Mouse (Mus musculus) midbrain, embryonic 12.5 days (tissue): ENCODE results near the gene Blnk. TPM values are rescaled to one million over a fixed set of nuclear protein-coding genes. Genes with fewer than 3 reads are reported as not detected.

Experiments used
- ATAC-seq: fragments of 200-750 bp; cut with Nextera tagmentation; 2 replicates; pipeline ENCODE4 v1.8.0; 2017; ENCODE audit warnings: low read depth, moderate TSS enrichment, moderate library complexity; ENCODE audit not compliant: low FRiP score
- H3K27ac ChIP-seq: fragments of 300-500 bp; sonication (generic); replicated peaks from 2 replicates; pipeline ENCODE4 v1.5.1; 2016; ENCODE audit warnings: mild to moderate bottlenecking
- H3K27me3 ChIP-seq: fragments of 300-500 bp; sonication (generic); 2 replicates; pipeline ENCODE4 v1.6.1; 2016; ENCODE audit warnings: mild to moderate bottlenecking
- H3K36me3 ChIP-seq: fragments of 300-500 bp; sonication (generic); 2 replicates; pipeline ENCODE4 v1.6.1; 2016
- H3K4me1 ChIP-seq: fragments of 300-500 bp; sonication (generic); 2 replicates; pipeline ENCODE4 v1.6.1; 2016
- H3K4me2 ChIP-seq: fragments of 300-500 bp; sonication (generic); replicated peaks from 2 replicates; pipeline ENCODE4 v1.6.1; 2016; ENCODE audit warnings: mild to moderate bottlenecking, moderate library complexity
- H3K4me3 ChIP-seq: fragments of 300-500 bp; sonication (generic); 2 replicates; pipeline ENCODE4 v1.5.1; 2016; ENCODE audit warnings: mild to moderate bottlenecking
- H3K9ac ChIP-seq: fragments of 300-500 bp; sonication (generic); replicated peaks from 2 replicates; pipeline ENCODE4 v1.6.1; 2016; ENCODE audit warnings: mild to moderate bottlenecking, moderate library complexity
- H3K9me3 ChIP-seq: fragments of 300-500 bp; sonication (generic); 2 replicates; pipeline ENCODE4 v1.6.1; 2016; ENCODE audit warnings: mild to moderate bottlenecking
- WGBS: fragments of 180-500 bp; shearing (Covaris S2); methylation state at CpG from one replicate; pipeline ENCODE4 v1.1.7; 2016; 5-methylcytosine and 5-hydroxymethylcytosine counted together
- polyA plus RNA-seq: library from polyadenylated mRNA; unstranded; fragments of >200 nt; fragmentation: Nextera tagmentation; extraction: Ambion mirVana; gene quantifications from 2 replicates; pipeline ENCODE4 v1.2.1, GENCODE M21; 2016

The Blnk gene
- polyA plus RNA-seq, 1 experiment from 2014 or later, result 0.20 TPM

DNA sequence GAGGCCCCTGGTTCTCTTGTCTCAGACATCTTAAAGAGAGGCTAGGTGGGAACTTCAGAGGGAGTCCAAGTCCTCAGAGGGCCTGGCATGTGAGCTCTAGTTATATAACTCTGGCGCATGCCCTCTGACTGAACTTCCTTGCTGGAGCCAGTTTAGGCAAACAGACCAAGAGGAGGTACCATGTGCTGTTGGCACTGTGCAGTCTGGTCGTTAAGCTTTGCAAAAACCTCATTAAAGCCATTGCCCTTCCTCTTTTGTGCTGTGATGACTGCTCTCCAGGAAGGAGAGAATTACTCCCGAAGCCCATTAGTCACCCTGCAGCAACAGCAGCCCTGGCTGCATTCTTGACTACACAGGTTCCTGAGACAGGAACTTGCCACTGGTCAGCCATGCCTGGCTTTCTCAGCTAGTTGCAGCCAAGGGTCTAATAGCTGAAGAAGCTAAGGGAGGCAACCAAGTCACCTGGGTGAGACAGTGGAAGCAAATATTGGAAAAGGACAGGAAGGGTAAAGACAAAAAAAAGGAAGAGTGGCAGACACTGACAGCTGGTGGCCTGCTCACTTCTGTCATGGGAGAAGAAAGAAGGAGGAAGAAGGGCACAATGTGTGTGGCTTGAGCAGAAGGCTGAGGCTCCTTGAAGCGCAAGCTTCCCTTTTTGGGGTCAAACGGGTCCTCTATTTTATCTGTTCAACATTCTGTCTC lies 4.3 kb upstream of the Blnk start:
- H3K4me2 ChIP-seq, result no peak overlapping the region
- H3K36me3 ChIP-seq, result no peaks in the 10 kb centered on the region
- no peak overlapping the region for H3K27ac ChIP-seq
- H3K9ac ChIP-seq, result no peak overlapping the region
- WGBS, result 75% methylated on average over 5 of the region's 5 CpGs
- H3K27me3 ChIP-seq, result no peaks in the 10 kb centered on the region
- no peak for ATAC-seq
- H3K9me3 ChIP-seq, result no peaks in the 10 kb centered on the region
- H3K4me3 ChIP-seq, result no peak overlapping the region
- no peaks in the 10 kb centered on the region for H3K4me1 ChIP-seq

DNA sequence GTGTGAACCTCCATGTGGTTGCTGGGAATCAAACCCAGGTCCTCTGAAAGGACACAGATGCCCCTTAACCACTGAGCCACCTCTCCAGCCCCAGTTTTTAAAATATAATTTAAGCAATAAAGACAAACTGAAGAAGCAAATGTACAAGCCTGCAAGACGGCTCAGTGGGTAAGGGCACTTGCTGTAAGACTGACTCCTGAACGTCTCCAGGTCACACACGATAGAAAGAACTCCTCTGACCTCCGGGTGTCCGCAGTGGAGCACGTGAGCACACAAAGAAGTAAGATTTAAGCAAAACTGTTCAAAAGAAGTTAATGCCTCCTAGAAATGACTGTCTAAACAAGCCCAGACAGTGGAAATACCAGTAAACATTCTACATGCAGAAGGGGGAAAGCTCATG lies 2.4 kb upstream of the Blnk start:
- Histone ChIP-seq H3K9ac (no peak overlapping the region), H3K4me2 (no peak overlapping the region), H3K27ac (no peak overlapping the region), H3K4me3 (no peak overlapping the region), H3K9me3 (no peaks in the 10 kb centered on the region), H3K27me3 (no peaks in the 10 kb centered on the region), H3K36me3 (no peaks in the 10 kb centered on the region), H3K4me1 (no peaks in the 10 kb centered on the region)
- no peak for ATAC-seq
- 86% methylated on average over 6 of the region's 6 CpGs for WGBS

DNA sequence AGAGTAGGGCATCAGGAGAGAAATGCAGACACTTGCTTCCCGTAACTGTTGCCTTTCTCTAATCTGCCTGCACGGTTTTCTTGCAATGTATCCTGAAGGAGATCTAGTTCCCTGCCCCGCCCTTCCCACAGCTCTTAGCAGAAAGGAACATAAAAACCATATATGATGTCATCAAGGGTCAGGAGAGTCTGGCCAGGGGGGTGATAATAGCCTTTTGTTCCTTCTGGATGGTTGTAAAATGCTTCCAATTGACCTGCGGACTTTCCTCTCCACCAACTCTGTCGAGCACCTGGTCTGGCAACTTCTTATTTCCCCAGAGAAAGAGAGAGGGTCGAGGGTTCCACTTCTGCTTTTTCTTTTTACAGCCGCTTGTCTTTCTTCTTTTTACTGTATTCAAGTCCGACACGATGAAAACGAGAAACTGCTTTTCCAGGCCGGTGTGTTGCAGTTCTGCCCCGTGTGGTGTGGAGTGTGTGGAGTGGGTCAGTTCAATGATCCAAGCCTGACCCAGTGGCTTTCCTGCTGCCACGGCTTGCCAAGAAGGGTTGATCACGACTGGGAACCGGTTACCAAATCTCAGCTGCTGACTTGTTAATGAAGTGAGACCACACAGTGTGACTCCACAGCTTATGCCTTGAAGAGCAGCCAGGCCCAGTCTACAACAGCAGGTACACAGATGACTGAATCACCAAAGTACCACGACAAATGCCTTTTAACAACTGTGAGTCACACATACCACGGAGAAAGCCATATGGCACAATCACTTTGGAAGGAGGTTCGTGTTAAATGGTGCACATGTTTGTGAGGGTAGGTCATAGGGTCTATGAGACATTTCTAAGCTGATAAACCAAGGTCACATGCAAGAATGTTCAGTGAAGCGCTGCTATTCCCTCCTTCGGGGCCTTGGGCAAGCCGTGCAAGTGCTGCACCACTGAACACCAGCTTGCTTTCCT lies 1.4 kb upstream of the Blnk start:
- H3K9ac ChIP-seq, result no peak overlapping the region
- no peaks in the 10 kb centered on the region for H3K36me3 ChIP-seq
- H3K4me3 ChIP-seq, result no peak overlapping the region
- no peaks in the 10 kb centered on the region for H3K4me1 ChIP-seq
- H3K27me3 ChIP-seq, result no peaks in the 10 kb centered on the region
- 70% methylated on average over 21 of the region's 21 CpGs for WGBS
- no peak for ATAC-seq
- H3K9me3 ChIP-seq, result no peaks in the 10 kb centered on the region
- no peak overlapping the region for H3K27ac ChIP-seq
- H3K4me2 ChIP-seq, result no peak overlapping the region

DNA sequence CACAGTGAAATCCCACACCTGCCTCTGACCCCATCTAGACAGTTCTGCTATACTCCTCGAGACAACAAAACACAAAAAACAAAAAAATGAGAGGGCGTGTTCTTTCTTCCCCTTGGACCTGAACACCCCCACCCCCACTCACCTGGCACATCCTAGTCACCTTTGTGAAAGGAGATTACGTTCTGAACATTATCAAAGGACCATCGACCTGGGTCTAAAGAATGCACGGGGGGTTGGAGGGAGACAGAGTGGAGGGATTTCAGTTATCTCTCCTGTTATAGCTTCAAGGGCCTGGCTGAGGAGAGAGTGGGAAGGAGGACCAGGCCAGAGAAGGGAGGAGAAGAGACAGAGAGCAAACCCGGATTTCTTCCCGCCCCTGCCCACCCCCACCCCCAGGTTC lies 576 bp upstream of the Blnk start:
- no peak overlapping the region for H3K27ac ChIP-seq
- no peak overlapping the region for H3K9ac ChIP-seq
- ATAC-seq, result no peak
- H3K27me3 ChIP-seq, result no peaks in the 10 kb centered on the region
- no peaks in the 10 kb centered on the region for H3K9me3 ChIP-seq
- H3K4me2 ChIP-seq, result no peak overlapping the region
- no peaks in the 10 kb centered on the region for H3K4me1 ChIP-seq
- WGBS, result 78% methylated on average over 7 of the region's 7 CpGs
- H3K4me3 ChIP-seq, result no peak overlapping the region
- H3K36me3 ChIP-seq, result no peaks in the 10 kb centered on the region

DNA sequence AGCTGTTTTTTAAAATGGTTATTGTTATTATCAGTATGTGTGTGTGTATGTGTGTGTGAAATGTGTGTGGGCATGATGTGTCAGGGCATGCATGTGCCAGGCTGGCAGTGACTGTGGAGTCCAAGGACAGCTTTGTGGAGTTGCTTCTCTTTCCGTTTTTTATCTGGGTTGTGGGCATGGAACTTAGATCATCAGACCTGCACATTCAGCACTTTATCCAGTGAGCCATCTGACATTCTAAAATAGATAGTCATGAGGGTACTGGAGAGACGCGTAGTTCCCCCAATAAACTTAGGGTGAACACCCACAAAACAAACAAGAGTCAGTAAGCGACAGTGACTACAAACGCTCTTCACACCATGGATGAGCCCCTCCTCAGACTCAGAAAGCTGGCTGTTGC lies 979 bp downstream of the Blnk start:
- H3K27me3 ChIP-seq, result no peaks in the 10 kb centered on the region
- WGBS, result 88% methylated on average over 5 of the region's 5 CpGs
- H3K9me3 ChIP-seq, result no peaks in the 10 kb centered on the region
- no peak overlapping the region for H3K4me2 ChIP-seq
- no peak overlapping the region for H3K27ac ChIP-seq
- no peaks in the 10 kb centered on the region for H3K4me1 ChIP-seq
- H3K4me3 ChIP-seq, result no peak overlapping the region
- H3K36me3 ChIP-seq, result no peaks in the 10 kb centered on the region
- no peak overlapping the region for H3K9ac ChIP-seq
- no peak for ATAC-seq

DNA sequence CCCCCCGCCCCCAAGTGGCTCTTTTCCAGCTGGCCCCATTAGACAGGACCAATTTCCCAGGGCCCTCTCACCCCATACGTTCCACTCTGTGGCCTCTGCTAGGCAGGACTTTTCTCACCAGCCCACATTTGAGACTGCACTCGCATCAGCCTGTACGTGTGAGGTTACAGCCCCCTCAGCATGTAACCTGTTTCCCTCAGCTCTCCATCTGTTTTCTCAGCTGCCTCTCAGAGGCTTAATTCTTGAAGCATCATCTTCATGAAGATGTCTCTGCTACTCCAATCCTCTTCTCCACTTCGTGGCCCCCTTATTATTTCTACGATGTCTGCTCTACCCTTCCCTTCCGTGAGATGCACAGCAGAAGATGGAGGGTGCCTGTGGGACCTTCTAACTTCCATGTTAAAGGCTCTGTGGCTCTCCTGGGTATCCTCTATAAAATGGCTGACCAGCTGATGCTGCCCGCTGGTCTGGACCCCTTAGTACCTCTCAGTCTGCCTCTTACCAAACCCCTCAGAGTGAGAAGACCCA lies 1.8 kb downstream of the Blnk start:
- WGBS, result 85% methylated on average over 8 of the region's 8 CpGs
- Histone ChIP-seq H3K9ac (no peak overlapping the region), H3K4me2 (no peak overlapping the region), H3K27me3 (no peaks in the 10 kb centered on the region), H3K36me3 (no peaks in the 10 kb centered on the region), H3K4me1 (no peaks in the 10 kb centered on the region), H3K4me3 (no peak overlapping the region), H3K9me3 (no peaks in the 10 kb centered on the region), H3K27ac (no peak overlapping the region)
- no peak for ATAC-seq

DNA sequence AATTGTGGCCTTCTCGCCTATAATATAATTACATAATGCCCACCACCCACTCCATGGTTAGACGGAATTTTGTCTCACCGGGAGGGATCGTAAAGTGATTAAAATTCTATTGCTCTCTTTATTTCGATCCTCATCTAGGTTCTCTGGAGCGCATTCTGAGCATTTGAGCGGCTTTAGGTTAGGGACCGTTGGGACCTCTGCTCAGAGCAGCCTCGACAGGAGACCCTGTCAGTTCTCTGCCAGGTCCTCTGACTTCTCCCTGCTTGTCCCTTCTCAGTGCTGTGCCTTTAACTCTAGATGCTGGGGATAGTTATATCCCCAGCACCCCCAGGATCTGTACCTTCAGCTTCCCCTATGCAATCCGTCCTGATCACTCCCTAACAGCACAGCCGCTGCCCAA lies 2.2 kb downstream of the Blnk start:
- no peak overlapping the region for H3K27ac ChIP-seq
- H3K4me1 ChIP-seq, result no peaks in the 10 kb centered on the region
- no peaks in the 10 kb centered on the region for H3K36me3 ChIP-seq
- no peak overlapping the region for H3K4me3 ChIP-seq
- no peak for ATAC-seq
- H3K9ac ChIP-seq, result no peak overlapping the region
- no peaks in the 10 kb centered on the region for H3K27me3 ChIP-seq
- no peaks in the 10 kb centered on the region for H3K9me3 ChIP-seq
- 84% methylated on average over 11 of the region's 11 CpGs for WGBS
- no peak overlapping the region for H3K4me2 ChIP-seq

DNA sequence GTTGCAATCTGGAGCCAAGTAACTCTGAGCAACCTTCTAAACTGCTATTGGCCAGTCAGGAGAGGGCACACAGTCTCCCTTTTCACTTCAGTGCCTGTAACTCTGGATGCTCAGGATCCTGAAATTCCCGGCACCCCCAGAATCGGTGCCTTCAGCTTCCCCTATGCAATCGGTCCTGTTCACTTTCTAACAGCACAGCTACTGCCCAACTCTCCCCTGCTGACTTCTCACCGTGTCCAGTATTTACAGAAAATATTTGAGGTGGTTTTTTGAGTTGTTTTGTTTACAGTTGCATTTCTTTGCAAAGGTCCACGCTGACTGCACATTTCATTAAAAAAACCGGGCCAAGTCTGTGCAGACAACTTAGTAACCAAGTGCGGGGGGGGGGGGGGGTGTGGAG lies 2.7 kb downstream of the Blnk start:
- Histone ChIP-seq H3K4me2 (no peak overlapping the region), H3K36me3 (no peaks in the 10 kb centered on the region), H3K27me3 (no peaks in the 10 kb centered on the region), H3K9me3 (no peaks in the 10 kb centered on the region), H3K9ac (no peak overlapping the region), H3K4me3 (no peak overlapping the region), H3K27ac (no peak overlapping the region), H3K4me1 (no peaks in the 10 kb centered on the region)
- WGBS, result 82% methylated on average over 7 of the region's 7 CpGs
- no peak for ATAC-seq

DNA sequence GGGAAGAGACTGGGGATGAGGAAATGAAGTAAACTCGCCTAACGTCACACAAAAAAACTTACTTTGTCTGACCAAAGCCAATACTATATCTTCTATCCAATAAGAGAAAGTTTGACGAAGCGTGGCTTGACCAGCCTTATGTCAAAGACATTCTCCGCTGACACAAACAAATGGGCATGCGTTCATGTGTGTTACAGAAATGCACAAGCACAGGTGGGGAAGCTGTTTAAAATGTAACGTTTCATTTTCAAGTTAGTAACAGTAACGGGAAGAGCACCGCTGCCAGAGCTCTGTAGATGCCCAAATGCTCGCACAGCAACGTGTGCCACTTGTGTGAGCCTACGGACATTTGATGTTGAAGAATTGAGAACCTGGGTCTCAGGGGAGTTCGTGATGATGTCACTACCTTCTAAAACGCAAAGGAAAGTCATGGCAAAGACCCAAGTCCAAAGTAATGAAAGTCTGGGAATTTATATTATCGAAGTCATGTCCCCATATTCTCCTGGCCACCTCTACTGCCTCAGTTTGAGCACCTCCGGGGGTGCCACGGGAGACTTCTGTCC lies 3.5 kb downstream of the Blnk start:
- no peak for ATAC-seq
- no peak overlapping the region for H3K4me2 ChIP-seq

DNA sequence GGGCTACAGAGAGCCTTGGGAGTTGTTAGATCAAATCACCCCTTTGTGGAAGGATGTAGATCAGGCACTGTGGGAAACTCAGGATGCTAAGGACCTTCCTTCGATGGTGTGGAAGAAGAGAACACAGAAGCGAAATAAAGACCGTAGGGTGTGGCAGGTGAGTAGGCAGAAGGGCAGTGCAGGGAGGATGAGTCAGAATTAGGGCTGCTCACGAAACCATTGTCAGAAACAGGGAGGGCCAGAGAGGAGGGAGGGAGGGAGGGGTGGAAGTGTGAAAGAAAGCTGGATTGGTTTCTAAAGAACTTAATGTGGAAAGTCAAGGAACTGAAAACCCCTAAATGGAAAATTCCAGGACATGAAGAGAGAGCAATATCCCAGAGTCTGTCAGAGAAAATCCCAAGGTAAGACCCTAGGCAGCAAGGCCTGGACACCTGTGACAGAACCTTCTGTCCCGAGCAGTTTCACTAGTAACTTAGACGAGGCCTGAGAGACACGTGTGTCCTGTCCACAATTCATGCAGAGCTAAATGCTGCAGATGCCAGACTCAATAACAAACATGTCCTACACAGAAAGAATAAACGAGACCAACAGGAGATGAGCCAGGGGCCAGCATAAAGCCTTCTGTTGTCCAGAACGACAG lies 4.3 kb downstream of the Blnk start:
- H3K4me2 ChIP-seq, result no peak overlapping the region
- WGBS, result 84% methylated on average over 9 of the region's 9 CpGs
- H3K9ac ChIP-seq, result no peak overlapping the region
- H3K27ac ChIP-seq, result no peak overlapping the region
- H3K4me1 ChIP-seq, result no peaks in the 10 kb centered on the region
- H3K27me3 ChIP-seq, result no peaks in the 10 kb centered on the region
- ATAC-seq, result no peak
- no peaks in the 10 kb centered on the region for H3K36me3 ChIP-seq
- H3K4me3 ChIP-seq, result no peak overlapping the region
- no peaks in the 10 kb centered on the region for H3K9me3 ChIP-seq

More for the DNA sequence above, 3.5 kb downstream of the Blnk start:
- Histone ChIP-seq H3K27me3 (no peaks in the 10 kb centered on the region), H3K27ac (no peak overlapping the region), H3K4me1 (no peaks in the 10 kb centered on the region), H3K9me3 (no peaks in the 10 kb centered on the region), H3K4me3 (no peak overlapping the region), H3K36me3 (no peaks in the 10 kb centered on the region), H3K9ac (no peak overlapping the region)
- 92% methylated on average over 17 of the region's 17 CpGs for WGBS

DNA sequence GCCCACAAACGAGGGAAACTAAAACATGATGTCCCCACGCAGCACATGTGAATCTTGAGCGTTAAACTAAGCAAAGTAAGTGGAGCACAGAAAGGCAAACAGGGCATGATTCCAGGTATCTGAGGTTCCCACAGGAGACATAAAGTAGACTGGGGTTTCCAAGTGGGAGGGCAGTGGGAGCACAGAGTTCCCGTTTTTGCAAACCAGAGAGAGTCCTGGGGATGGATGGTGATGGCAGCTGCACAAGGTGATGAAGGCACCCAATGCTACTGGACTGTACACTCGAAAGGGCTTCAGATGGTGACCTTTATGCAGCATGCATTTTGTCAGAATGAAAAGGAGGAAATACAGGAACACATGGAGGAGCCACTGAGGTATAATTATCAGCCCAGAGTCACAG lies 5.5 kb downstream of the Blnk start:
- Histone ChIP-seq H3K4me1 (no peaks in the 10 kb centered on the region), H3K9me3 (no peaks in the 10 kb centered on the region), H3K4me3 (no peak overlapping the region), H3K4me2 (no peak overlapping the region), H3K27me3 (no peaks in the 10 kb centered on the region), H3K9ac (no peak overlapping the region), H3K36me3 (no peaks in the 10 kb centered on the region), H3K27ac (no peak overlapping the region)
- ATAC-seq, result no peak
- 88% methylated on average over 5 of the region's 5 CpGs for WGBS

DNA sequence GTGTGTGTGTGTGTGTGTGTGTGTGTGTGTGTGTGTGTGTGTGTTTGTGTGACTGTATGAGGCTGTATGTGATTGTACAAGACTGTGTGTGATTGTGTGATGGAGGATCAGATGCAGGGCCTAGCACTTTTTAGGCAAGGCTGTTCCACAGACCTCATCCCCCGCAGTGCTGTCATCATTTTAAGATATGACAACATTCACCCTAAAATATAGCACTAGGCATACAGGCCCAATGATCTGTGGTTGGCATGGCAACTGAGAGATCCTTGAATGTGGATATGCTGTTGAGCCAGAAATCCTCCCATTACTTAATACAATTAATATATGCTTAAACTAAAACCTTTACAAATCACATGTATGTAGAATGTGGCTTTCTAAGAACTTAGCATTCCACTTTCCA lies 9.8 kb downstream of the Blnk start:
- no peak overlapping the region for H3K4me3 ChIP-seq
- no peak overlapping the region for H3K27ac ChIP-seq
- H3K36me3 ChIP-seq, result no peaks in the 10 kb centered on the region
- no peaks in the 10 kb centered on the region for H3K27me3 ChIP-seq
- 96% methylated on average over 1 of the region's 1 CpGs for WGBS
- H3K4me1 ChIP-seq, result no peaks in the 10 kb centered on the region
- no peak overlapping the region for H3K4me2 ChIP-seq
- no peaks in the 10 kb centered on the region for H3K9me3 ChIP-seq
- ATAC-seq, result no peak
- H3K9ac ChIP-seq, result no peak overlapping the region
